Mouse (Mus musculus): ENCODE results near the gene Ms4a3.

The Ms4a3 gene

GRCm38 (mm10) chr19:11640732-11641131 lies at the start of gene Ms4a3:
Gene Ms4a3, minus strand, starts transcription at chr19:11640851.
- no peak for ATAC-seq (ENCODE audit: low TSS enrichment)

DNA sequence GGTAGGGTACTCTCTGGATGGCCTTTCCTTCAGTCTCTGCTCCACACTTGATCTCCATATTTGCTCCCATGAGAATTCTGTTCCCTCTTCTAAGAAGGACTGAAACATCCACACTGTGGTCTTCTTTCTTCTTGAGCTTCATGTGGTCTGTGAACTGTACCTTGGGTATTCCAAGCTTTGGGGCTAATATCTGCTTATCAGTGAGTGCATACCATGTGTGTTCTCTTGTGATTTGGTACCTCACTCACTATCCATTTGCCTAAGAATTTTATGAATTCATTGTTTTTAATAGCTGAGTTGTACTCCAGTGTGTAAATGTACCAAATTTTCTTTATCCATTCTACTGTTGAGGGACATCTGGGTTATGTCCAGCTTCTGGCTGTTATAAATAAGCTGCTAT lies 20.9 kb upstream of the Ms4a3 start:
- ATAC-seq (ENCODE audit: low TSS enrichment) = no peak

GRCm38 (mm10) chr19:11660459-11660858 lies 19.8 kb upstream of the Ms4a3 start, which contains the start of gene Oosp2:
Gene Oosp2, minus strand, starts transcription at chr19:11660559.
- no peak for ATAC-seq (ENCODE audit: low TSS enrichment)

DNA sequence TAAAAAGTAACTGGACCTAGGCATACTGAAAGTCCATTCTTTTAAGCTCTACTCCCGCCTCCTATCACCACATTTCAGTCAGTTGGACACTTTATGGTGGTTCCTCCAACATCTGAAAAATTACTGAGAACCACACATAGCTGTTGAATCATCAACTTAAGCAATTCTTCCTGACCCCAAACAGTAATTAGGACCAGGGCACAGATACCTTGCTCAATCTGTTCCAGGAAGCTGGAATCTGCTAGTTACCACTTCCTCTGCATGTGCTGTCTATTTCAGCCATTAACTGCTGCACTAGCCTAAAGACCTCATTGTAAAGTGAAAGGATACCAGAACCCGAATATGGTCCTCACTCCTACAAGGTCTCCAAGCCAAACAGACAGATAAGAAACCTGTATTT lies 18.5 kb upstream of the Ms4a3 start:
- ATAC-seq (ENCODE audit: low TSS enrichment) = no peak

DNA sequence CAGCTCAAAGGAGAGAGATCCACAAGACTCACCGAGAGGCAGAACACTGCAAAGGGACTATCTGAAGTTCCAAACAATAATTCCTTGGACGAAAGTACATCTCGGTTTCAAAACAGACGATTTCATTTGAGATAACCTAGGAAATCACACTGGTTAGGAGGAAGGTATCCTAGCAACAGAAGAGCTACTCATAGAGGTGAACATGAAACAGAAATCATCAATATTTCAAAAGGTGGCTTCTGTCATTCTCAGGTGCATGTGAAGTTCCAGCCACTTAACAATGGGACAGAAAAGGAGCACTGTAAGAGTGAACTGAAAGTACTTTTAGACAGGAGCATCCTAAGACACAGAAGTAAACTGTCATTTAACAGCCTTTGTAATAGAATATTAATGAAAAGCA lies 8.9 kb upstream of the Ms4a3 start:
- no peak for ATAC-seq (ENCODE audit: low TSS enrichment)

GRCm38 (mm10) chr19:11646166-11646565 lies 5.5 kb upstream of the Ms4a3 start:
- no peak for ATAC-seq (ENCODE audit: low TSS enrichment)

GRCm38 (mm10) chr19:11639038-11639437 lies 1.6 kb downstream of the Ms4a3 start:
- ATAC-seq (ENCODE audit: low TSS enrichment) = no peak

DNA sequence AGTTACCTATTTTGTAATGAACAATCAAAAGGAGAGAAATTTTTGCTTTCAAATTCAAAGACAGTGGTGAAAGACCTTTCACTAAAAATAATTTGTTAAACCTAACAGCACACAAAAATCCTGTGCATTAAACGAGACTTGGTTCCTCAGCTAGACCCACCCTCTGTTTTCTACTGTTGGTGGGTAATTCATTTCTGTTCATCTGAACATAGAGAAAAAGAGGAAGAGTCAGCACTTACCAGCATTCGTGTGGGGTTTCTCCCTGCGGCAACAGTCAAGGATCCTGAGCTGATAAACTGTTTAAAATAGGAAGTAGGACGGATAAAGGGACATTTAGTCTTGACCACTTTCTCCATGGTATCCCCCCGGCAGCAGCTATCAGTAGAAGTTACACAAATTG lies 5.1 kb downstream of the Ms4a3 start:
- ATAC-seq (ENCODE audit: low TSS enrichment) = no peak

- ATAC-seq (ENCODE audit: low TSS enrichment) = no peak
Observed at GRCm38 (mm10) chr19:11634330-11634729, 6.3 kb downstream of the Ms4a3 start.

GRCm38 (mm10) chr19:11633732-11634131 lies 6.9 kb downstream of the Ms4a3 start:
- ATAC-seq (ENCODE audit: low TSS enrichment) = no peak

GRCm38 (mm10) chr19:11625231-11625630 lies 15.4 kb downstream of the Ms4a3 start:
- no peak for ATAC-seq (ENCODE audit: low TSS enrichment)

DNA sequence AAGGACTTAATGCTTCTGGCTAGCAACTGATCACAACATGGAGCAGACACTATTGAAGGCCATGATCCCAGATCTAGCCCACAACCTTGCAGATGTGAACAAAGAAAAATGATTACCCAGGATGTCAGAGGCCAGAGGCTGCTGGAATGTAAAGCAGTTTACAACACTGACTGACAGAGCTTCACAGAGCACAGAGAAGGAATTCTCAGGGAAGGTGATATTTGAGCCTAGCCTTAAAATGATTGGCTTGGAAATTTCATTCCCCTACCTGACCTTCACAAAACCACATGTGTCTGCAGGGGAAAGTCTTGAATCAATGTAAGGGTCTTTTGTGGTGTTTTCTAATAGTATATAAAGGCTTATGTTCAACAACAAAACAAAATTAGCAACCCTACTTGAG lies 15.9 kb downstream of the Ms4a3 start:
- ATAC-seq (ENCODE audit: low TSS enrichment) = no peak

GRCm38 (mm10) chr19:11623551-11623950 lies 17.1 kb downstream of the Ms4a3 start, which contains the start of gene Ms4a2:
Gene Ms4a2, minus strand, starts transcription at chr19:11623719.
- no peak for ATAC-seq (ENCODE audit: low TSS enrichment)

GRCm38 (mm10) chr19:11617983-11618382 lies 22.7 kb downstream of the Ms4a3 start:
- ATAC-seq (ENCODE audit: low TSS enrichment) = no peak

DNA sequence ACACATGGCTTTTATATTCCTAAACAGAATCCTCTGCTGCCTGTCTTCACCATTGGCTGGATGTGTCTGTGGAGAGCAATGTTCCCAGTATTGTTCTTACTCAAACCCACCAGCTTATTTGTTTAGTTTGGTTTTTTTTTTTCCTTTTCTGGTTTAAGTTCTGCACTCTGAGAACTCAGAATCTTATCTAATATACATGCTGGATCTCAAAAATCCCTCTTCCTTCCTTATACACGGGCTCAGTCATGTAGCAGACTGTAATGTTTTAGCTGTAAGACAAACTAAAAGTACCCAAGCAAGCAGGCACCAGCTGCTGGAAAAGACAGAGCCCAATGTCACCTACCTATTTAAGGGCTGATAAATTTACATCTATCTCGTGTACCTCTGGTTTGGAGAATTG lies 25.8 kb downstream of the Ms4a3 start:
- ATAC-seq (ENCODE audit: low TSS enrichment) = no peak

DNA sequence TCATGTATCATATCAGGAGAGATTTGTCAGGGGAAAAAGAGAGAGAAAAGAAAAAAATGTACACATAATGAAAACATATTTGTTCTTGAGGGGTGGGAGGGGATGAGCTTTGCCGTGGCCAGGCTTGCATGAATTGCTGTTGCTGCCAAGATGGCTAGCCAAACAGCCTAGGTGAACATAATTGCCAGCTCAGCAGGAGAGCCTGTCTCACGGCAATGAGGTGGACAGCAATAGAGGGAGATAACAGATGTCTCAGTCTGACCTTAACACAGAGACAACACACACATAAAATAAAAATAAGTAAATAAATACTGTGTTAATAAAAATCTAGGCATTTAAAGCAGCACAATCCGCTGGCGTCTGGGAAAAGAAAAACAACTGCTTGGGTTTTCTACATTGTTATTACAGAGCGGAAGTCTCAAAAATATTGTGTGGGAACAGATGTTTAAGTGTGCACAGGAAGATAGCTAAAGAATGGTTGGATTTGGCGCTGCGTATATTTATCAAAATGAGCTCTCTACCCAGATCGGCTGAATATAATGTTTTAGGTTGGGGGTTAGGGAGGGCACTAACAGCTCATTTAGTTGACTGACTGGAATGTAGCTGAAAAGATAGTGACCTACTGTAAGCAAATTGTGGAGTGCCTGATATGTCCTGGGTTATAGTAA lies 26.7 kb downstream of the Ms4a3 start:
- no peak for ATAC-seq (ENCODE audit: low TSS enrichment)

- ATAC-seq (ENCODE audit: low TSS enrichment) = no peak
Observed at GRCm38 (mm10) chr19:11613084-11613483, 27.6 kb downstream of the Ms4a3 start.

DNA sequence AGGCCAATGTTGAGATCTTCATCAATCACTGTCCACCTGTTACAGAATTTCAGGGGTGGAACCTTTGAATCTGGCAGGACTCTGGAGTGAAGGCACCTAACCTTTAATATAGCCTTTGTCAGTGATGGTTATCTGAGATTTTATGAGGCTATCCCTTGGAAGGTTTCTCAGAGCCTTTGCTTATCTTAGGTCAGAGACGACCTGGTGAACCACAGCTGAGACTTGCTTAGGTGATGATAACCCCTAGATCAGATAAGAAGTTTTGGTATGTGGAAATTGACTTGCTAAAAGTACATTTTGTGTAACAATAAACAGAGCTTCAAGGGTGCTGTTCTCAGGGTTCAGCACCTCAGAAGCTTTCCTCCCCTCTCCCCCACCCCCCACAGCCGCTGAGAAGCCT lies 28.4 kb downstream of the Ms4a3 start:
- no peak for ATAC-seq (ENCODE audit: low TSS enrichment)

DNA sequence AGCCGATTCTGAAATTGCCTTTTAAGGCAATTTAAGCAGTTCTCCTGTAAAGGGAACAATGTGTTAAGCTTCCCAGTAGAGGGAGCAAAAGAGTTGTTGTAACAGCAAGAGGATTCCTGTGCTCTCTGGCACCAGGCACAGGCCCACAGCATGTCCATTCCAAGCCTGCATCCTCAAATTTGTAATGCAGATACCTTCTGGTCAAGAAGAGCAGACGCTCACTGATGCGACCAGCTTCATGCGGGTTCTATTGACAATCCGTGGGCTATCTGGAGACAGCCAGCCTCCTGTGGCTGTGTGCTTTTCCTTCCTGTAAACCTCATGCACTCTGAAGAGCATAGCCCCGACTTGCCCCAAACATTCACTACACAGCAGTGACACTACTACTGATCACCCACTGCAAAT lies 29.1 kb downstream of the Ms4a3 start:
- ATAC-seq (ENCODE audit: low TSS enrichment) = peak; percentile 96

DNA sequence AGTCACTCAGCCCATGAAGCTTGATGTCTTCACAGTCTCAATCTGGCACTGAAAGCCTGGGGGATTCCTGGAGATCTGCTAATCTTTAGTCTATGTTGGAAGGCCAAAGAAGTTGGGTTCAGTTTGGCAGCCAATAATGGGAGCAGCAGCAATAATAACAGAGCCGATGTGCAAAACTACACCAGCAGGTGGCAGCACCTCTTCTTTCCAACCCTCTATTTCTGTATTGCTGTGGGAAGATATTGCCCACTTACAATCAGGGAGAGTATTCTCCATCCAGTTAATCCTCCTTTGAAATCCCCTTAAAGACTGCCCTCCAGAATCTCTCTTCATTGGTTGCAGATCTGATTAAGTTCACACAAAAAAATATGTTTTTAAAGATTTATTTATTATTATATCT lies 32.5 kb downstream of the Ms4a3 start:
- ATAC-seq (ENCODE audit: low TSS enrichment) = peak; percentile 75; the same call in 1 of the 2 replicates

GRCm38 (mm10) chr19:11604603-11605002 lies 36.0 kb downstream of the Ms4a3 start, which contains the start of gene Ms4a6d:
Gene Ms4a6d, minus strand, starts transcription at chr19:11604849.
- no peak for ATAC-seq (ENCODE audit: low TSS enrichment)

DNA sequence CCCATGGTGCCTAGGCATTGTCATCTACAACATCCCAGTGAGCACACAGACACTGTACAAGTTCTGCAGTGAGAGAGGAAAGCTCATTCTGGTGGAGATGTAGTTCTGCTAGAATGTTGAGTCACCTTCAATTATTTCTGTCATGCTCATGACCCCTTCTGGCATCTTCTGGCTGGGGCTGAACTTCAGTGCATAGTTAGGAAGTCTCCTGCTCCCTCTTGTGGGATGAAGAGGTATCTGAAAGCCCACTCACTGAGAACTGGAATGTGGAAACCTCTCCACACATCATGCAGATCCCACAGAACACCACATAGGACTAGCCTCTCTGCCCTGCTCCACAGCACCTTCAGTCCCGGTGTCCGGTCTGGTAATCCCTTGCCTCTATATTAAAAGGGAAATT lies 38.6 kb downstream of the Ms4a3 start:
- peak; percentile 85 for ATAC-seq (ENCODE audit: low TSS enrichment)

DNA sequence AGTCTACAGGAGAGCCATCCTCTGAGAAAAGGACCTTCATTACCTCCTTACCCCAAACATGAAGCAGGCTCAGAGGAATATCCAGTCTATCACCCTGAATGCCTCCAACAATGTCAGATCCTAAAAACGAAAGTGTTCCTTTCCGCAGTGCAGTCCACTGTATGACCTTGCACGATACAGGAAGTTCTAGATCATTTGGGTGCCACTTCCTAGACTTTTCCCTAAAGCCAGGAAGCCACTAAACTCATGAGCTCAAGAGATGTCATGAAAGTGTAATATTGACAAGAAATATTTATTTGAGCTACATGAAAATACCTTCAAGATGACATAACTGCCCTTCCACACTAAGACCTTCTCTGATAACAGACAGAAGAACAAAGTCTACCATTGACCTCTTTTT lies 39.3 kb downstream of the Ms4a3 start:
- no peak for ATAC-seq (ENCODE audit: low TSS enrichment)

- ATAC-seq (ENCODE audit: low TSS enrichment) = no peak
Observed at GRCm38 (mm10) chr19:11589891-11590449, 50.7 kb downstream of the Ms4a3 start.
